Mouse (Mus musculus): ENCODE measurements around the gene Rhd. TPM values are rescaled to one million over a fixed set of nuclear protein-coding genes. Genes with fewer than 3 reads are reported as not detected.
"Not testable (repeated sequence)": the region's sequence is repeated elsewhere in the genome, so short reads cannot be mapped to it uniquely, and the experiment has no call there.

The Rhd gene
- polyA plus RNA-seq (2016; fragmentation: Nextera tagmentation; extraction: Ambion mirVana), result 11.2 and 12.5 TPM in 2 replicates

DNA sequence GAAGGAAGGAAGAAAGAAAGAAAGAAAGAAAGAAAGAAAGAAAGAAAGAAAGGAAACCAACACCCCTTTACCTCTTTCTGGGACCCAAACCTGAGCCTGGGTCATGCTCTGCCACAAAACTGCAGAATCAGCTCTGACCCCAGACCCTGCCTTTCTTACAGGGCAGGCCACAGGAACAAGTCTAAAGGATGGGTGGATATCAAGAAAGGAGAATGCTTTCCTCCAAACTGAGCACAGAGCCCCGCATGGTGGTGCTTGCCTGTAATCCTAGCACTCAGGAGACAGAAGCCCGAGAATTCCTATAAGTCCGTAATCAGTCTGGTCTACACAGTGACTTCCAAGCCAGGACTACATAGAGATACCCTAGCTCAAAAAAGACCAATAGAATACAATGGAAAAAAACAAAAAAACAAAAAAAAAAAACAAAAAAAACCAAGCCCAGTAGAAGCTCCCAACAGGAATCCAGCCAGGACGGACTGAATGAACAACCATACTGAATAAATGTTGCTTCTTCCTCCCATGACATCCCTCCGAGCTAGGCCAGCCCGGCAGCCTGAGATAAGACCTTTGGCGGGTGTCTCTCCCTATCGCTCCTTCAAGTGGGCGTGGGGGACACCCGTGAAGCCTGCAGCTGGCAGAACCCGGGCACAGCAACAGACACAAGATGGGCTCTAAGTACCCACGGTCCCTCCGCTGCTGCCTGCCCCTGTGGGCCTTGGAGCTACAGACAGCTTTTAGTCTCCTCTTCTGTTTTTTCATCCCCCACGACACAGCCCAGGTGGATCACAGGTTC, at the start of gene Rhd:
Rhd (plus strand) TSS at position 600 of the 793 bp plus-strand sequence.
- peak within 1 kb of the TSS; percentile 70 for H3K27ac ChIP-seq
- no peaks in the 10 kb centered on the region for H3K9me3 ChIP-seq
- H3K27me3 ChIP-seq (ENCODE audit: insufficient read depth, poor library complexity, severe bottlenecking), result peaks cover 21% of the 10 kb centered on the region
- DNase-seq (ENCODE audit: low spot score), result no peak
- no peaks in the 10 kb centered on the region for H3K36me3 ChIP-seq
- peak within 1 kb of the TSS; percentile 29 for H3K4me3 ChIP-seq
- 76% methylated on average over 14 of the region's 14 CpGs for WGBS
- peaks cover 11% of the 10 kb centered on the region for H3K4me1 ChIP-seq (replicated peaks)

DNA sequence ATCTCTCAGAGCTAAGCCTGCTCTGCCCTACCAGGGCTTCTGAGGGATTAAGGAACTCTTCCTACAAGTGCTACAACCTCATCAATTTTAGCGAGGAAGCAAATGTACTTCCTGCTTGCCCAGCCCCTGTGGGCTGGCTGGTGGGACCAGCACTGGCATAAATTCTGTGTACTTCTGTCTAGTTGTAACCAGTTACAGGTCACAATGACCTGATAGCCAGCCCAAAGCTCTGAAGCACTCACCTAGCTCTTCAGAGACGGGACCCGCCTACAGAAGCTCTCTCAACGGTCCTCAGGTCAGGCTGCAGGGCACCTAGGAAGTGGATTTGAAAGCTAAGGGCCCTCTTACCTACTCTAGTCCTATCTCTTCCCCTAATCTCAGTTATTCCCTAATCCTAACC, 46.6 kb upstream of the Rhd start:
- H3K27me3 ChIP-seq (ENCODE audit: insufficient read depth, poor library complexity, severe bottlenecking), result no peaks in the 10 kb centered on the region
- H3K9me3 ChIP-seq, result no peaks in the 10 kb centered on the region
- no peak overlapping the region for H3K4me3 ChIP-seq
- no peak overlapping the region for H3K27ac ChIP-seq
- no peaks in the 10 kb centered on the region for H3K4me1 ChIP-seq (replicated peaks)
- peaks cover 48% of the 10 kb centered on the region for H3K36me3 ChIP-seq
- no peak for DNase-seq (ENCODE audit: low spot score)
- 90% methylated on average over 4 of the region's 4 CpGs for WGBS

DNA sequence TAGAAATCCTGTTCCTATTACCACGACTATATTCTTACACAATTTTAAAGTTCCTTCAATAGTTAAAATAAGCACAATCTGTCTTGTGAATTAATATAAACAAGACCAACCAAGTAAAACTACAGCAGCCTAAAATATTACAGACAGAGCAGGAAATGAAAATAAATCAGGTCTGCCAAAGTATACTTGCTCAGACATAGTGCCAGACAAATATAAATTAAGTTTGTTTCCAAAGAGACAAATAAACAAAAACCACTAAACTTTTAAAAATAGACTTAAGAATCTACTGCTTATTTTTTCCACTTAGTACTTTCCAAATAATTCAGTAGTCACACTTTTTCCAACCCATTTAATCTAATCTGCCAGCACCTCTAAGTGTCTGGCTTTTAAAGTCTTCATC, 43.3 kb upstream of the Rhd start:
- WGBS, result 86% methylated on average over 1 of the region's 1 CpGs
- H3K27me3 ChIP-seq (ENCODE audit: insufficient read depth, poor library complexity, severe bottlenecking), result no peaks in the 10 kb centered on the region
- no peaks in the 10 kb centered on the region for H3K9me3 ChIP-seq
- H3K4me3 ChIP-seq, result no peak overlapping the region
- no peak overlapping the region for H3K27ac ChIP-seq
- peaks cover 56% of the 10 kb centered on the region for H3K36me3 ChIP-seq
- H3K4me1 ChIP-seq (replicated peaks), result no peaks in the 10 kb centered on the region
- no peak for DNase-seq (ENCODE audit: low spot score)

DNA sequence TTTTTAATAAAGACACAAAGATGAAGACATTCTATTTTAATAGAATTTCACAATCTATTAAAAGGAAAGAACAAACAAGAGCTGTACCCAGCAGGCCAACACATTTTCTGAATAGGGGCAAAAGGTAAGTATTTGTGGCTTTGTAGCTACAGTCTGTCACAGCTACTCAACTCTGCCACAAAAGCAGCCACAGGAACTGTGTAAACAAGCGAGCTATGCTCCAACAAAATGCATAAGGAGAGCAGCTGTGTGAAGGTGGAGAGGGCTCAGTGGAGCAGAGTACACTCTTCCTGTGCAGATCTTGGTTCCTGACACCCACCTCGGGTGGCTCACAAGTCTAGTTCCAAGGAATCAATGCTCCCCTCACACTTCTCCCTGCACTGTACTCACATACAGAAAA, 40.8 kb upstream of the Rhd start:
- Histone ChIP-seq H3K4me3 (no peak overlapping the region), H3K4me1 (replicated peaks) (no peaks in the 10 kb centered on the region), H3K9me3 (no peaks in the 10 kb centered on the region), H3K27me3 (ENCODE audit: insufficient read depth, poor library complexity, severe bottlenecking) (no peaks in the 10 kb centered on the region), H3K27ac (no peak overlapping the region), H3K36me3 (peaks cover 66% of the 10 kb centered on the region)
- DNase-seq (ENCODE audit: low spot score), result no peak
- WGBS, result 80% methylated on average over 2 of the region's 2 CpGs

DNA sequence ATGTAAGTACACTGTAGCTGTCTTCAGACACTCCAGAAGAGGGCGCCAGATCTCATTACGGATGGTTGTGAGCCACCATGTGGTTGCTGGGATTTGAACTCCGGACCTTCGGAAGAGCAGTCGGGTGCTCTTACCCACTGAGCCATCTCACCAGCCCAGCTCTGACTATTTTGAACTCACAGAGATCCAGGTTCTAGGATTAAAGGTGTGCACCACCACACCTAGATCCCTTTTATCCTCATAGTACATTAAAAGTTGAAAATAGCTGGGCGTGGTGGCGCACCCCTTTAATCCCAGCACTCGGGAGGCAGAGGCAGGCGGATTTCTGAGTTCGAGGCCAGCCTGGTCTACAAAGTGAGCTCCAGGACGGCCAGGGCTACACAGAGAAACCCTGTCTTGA, 38.5 kb upstream of the Rhd start:
- 93% methylated on average over 11 of the region's 11 CpGs for WGBS
- H3K36me3 ChIP-seq, result peaks cover 71% of the 10 kb centered on the region
- DNase-seq (ENCODE audit: low spot score), result not testable (repeated sequence)

DNA sequence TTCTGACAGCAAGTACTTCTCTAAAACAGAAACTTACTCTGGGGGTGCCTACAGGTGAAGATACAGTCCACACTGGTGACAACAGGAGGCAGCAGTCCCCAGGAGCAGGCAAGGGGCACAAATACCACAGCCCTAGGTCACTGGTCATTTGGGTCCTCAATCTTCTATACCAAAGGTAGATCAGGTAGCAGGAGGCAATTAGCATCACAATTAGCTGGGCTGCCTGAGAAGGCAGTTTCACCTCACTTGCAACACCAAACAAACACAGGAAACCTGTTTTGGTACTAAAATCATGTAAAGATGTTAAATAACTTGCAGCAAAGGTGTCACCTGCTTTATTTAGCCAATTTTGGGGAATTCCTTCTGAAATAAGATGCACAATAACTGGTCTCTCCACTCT, 38.0 kb upstream of the Rhd start:
- Histone ChIP-seq H3K9me3 (no peaks in the 10 kb centered on the region), H3K4me1 (replicated peaks) (no peaks in the 10 kb centered on the region), H3K27me3 (ENCODE audit: insufficient read depth, poor library complexity, severe bottlenecking) (no peaks in the 10 kb centered on the region), H3K36me3 (peaks cover 76% of the 10 kb centered on the region), H3K27ac (no peak overlapping the region), H3K4me3 (no peak overlapping the region)
- DNase-seq (ENCODE audit: low spot score), result no peak

More for the DNA sequence above, 38.5 kb upstream of the Rhd start:
- not testable (repeated sequence) for H3K27ac ChIP-seq; H3K9me3 ChIP-seq; H3K27me3 ChIP-seq (ENCODE audit: insufficient read depth, poor library complexity, severe bottlenecking); H3K4me1 ChIP-seq (replicated peaks); H3K4me3 ChIP-seq

DNA sequence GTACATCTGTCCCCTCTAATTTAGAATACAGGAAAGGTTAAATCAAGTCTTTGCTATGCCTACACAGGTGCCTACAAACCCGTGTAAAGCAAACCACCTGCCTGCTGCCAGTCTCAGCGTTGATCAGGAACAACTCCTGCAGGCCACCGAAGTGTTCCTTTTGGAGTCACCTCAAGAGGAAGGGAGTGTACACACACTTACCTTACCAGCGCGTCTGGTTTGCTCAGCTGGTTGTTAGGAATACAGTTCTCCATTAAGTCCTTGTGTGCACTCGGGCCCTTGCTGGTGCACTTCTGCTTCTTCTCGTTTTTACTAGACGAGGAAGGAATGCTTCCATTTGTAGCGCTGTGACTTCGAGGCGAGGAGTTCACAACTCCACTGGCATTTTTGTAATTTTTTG, 36.5 kb upstream of the Rhd start:
- H3K9me3 ChIP-seq, result no peaks in the 10 kb centered on the region
- no peaks in the 10 kb centered on the region for H3K27me3 ChIP-seq (ENCODE audit: insufficient read depth, poor library complexity, severe bottlenecking)
- H3K27ac ChIP-seq, result no peak overlapping the region
- no peaks in the 10 kb centered on the region for H3K4me1 ChIP-seq (replicated peaks)
- DNase-seq (ENCODE audit: low spot score), result no peak
- 93% methylated on average over 11 of the region's 11 CpGs for WGBS
- no peak overlapping the region for H3K4me3 ChIP-seq
- peaks cover 86% of the 10 kb centered on the region for H3K36me3 ChIP-seq

DNA sequence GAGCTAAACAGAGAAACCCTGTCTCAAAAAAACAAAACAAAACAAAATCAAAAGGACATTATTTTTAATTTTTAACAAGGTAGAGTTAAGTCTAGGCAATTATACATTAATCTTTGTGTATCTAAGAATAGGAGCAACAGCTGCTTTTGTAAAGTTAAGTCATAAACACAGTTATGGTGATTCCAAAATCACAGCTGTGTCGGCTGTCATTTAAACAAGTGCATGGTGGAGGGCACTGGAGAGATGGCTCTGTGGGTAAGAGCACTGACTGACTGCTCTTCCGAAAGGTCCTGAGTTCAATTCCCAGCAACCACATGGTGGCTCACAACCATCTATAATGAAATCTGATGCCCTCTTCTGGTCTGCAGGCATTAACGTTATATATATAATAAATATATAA, 32.4 kb upstream of the Rhd start:
- H3K9me3 ChIP-seq, result no peaks in the 10 kb centered on the region
- WGBS, result 94% methylated on average over 3 of the region's 3 CpGs

DNA sequence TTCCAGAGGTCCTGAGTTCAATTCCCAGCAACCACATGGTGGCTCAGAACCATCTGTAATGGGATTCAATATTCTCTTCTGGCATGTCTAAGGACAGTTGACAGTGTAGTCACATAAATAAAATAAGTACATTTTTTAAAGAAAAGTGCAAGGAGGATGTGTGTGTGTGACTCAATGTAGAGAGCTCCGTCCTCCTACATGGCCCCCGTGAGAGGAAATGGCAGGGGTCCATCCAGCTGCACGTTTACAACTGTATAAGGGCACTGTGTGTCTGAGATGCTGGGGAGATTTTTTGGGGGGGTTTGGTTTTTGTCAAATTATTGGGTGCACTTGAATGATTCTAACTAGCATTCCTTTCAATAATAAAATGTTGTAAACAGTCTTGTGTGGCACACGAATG, 28.9 kb upstream of the Rhd start:
- WGBS, result 89% methylated on average over 4 of the region's 4 CpGs

More for the DNA sequence above, 32.4 kb upstream of the Rhd start:
- DNase-seq (ENCODE audit: low spot score), result no peak
- Histone ChIP-seq H3K36me3 (peaks cover 83% of the 10 kb centered on the region), H3K4me3 (no peak overlapping the region), H3K27ac (no peak overlapping the region), H3K4me1 (replicated peaks) (no peaks in the 10 kb centered on the region), H3K27me3 (ENCODE audit: insufficient read depth, poor library complexity, severe bottlenecking) (no peaks in the 10 kb centered on the region)

DNA sequence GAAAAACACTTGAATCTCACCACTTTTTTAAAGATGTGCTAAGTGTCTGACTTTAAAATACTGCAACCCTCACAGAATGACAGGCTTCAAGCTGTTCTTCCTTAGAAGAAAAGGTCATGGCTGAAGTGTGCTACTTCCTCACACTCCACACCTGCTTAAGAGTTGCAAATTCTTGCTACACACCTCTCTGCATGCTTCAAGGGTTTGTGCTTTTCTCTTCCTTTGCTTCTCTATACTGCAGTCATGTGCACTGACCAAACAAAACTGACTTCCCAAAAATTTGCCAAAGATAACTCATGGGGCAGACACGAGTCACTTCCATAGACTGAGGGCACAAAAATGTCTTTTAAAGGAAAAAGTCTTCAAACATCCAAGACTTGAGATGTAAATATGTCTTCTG, 26.1 kb upstream of the Rhd start:
- peaks cover 52% of the 10 kb centered on the region for H3K36me3 ChIP-seq

More for the DNA sequence above, 28.9 kb upstream of the Rhd start:
- Histone ChIP-seq H3K4me1 (replicated peaks) (no peaks in the 10 kb centered on the region), H3K9me3 (no peaks in the 10 kb centered on the region), H3K4me3 (no peak overlapping the region), H3K27me3 (ENCODE audit: insufficient read depth, poor library complexity, severe bottlenecking) (no peaks in the 10 kb centered on the region), H3K27ac (no peak overlapping the region), H3K36me3 (peaks cover 65% of the 10 kb centered on the region)
- no peak for DNase-seq (ENCODE audit: low spot score)

DNA sequence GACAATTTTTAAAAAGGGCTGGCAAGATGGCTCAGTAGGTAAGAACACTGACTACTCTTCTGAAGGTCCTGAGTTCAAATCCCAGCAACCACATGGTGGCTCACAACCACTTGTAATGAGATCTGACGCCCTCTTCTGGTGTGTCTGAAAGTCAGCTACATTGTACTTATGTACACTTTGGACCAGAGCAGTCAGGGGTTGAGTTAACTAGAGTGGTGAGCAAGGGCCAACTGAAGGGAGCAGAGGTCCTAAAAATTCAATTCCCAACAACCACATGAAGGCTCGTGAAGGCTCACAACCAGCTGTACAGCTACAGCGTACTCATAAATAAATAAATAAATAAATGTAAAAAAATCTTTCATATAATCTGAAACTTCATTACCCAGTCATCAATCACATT, 25.6 kb upstream of the Rhd start:
- not testable (repeated sequence) for H3K27me3 ChIP-seq (ENCODE audit: insufficient read depth, poor library complexity, severe bottlenecking); H3K4me1 ChIP-seq (replicated peaks)

More for the DNA sequence above, 26.1 kb upstream of the Rhd start:
- WGBS, result 88% methylated on average over 1 of the region's 1 CpGs
- Histone ChIP-seq H3K4me1 (replicated peaks) (no peaks in the 10 kb centered on the region), H3K4me3 (no peak overlapping the region), H3K27me3 (ENCODE audit: insufficient read depth, poor library complexity, severe bottlenecking) (no peaks in the 10 kb centered on the region), H3K27ac (no peak overlapping the region), H3K9me3 (no peaks in the 10 kb centered on the region)
- DNase-seq (ENCODE audit: low spot score), result no peak

DNA sequence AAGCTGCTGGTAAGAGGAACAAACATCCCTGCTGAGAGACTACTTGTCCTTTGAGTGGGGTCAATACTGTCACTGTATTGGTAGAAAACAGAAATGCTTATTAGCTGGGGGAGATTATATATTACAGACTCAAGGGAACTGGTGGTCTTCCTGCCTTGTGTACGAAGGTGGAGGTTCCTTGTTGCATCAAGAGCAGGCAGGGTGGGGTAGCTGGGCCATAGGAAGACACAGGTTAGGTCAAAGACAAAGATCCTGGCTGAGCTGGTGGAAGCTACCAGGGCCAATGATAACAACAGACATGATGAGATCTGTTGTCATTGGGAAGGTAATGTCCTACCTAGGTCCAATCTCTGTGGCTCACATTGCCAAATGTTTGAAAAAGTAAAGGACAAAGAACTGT, 24.1 kb upstream of the Rhd start:
- Histone ChIP-seq H3K4me3 (no peak overlapping the region), H3K9me3 (no peaks in the 10 kb centered on the region), H3K36me3 (peaks cover 47% of the 10 kb centered on the region), H3K27ac (no peak overlapping the region), H3K27me3 (ENCODE audit: insufficient read depth, poor library complexity, severe bottlenecking) (no peaks in the 10 kb centered on the region), H3K4me1 (replicated peaks) (no peaks in the 10 kb centered on the region)
- DNase-seq (ENCODE audit: low spot score), result no peak
- WGBS, result 85% methylated on average over 1 of the region's 1 CpGs

More for the DNA sequence above, 25.6 kb upstream of the Rhd start:
- not testable (repeated sequence) for H3K27ac ChIP-seq; H3K9me3 ChIP-seq; H3K4me3 ChIP-seq; DNase-seq (ENCODE audit: low spot score)
- H3K36me3 ChIP-seq, result peaks cover 51% of the 10 kb centered on the region
- WGBS, result 88% methylated on average over 3 of the region's 3 CpGs

DNA sequence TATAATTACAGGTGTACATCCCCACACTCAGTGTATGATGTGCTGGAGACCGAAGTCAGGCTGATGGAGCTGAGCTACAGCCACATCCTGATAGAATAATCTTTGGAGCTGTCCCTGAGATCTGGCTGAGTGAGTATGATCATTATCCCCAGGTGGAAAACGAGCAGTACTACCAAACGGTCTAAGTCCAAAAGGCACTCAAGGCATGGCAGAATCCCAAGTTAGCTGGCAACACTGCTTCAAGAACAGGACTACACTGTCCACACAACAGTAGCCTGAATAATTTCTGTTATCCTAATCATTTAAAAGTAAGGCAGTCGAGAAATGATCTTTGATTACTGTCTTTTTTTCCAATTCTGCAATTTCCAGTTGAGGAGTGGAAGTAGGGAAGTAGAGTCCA, 20.8 kb upstream of the Rhd start:
- Histone ChIP-seq H3K4me3 (no peak overlapping the region), H3K4me1 (replicated peaks) (no peaks in the 10 kb centered on the region), H3K9me3 (no peaks in the 10 kb centered on the region), H3K27ac (no peak overlapping the region), H3K36me3 (peaks cover 32% of the 10 kb centered on the region), H3K27me3 (ENCODE audit: insufficient read depth, poor library complexity, severe bottlenecking) (no peaks in the 10 kb centered on the region)
- WGBS, result 91% methylated on average over 4 of the region's 4 CpGs
- no peak for DNase-seq (ENCODE audit: low spot score)

DNA sequence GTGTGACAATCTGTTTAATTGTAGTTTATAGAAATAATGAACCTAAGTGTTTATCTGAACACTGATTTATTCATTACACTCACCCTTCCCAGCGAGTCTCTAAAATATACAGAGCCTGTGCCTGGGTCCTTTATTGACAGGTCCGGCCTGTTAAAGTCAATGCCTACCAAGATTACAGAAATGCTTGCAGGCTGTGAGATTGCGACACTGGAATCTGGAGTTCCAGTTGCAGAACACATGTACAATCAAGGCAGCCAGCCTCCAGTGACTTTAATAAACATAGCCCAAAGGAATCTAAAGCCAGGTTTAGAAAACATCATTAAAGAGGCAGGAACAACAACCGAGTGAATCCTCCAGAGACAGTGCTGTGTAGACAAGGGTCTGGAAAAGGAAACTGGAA, 16.7 kb upstream of the Rhd start:
- H3K9me3 ChIP-seq, result no peaks in the 10 kb centered on the region
- H3K36me3 ChIP-seq, result peaks cover 17% of the 10 kb centered on the region
- H3K4me1 ChIP-seq (replicated peaks), result peaks cover 22% of the 10 kb centered on the region
- 89% methylated on average over 4 of the region's 4 CpGs for WGBS
- DNase-seq (ENCODE audit: low spot score), result no peak
- no peak overlapping the region for H3K4me3 ChIP-seq
- no peak overlapping the region for H3K27ac ChIP-seq
- no peaks in the 10 kb centered on the region for H3K27me3 ChIP-seq (ENCODE audit: insufficient read depth, poor library complexity, severe bottlenecking)
